Mouse (Mus musculus) common myeloid progenitor, adult 5-6 weeks (primary cell): ENCODE measurements around the gene Taf15. TPM values are rescaled to one million over a fixed set of nuclear protein-coding genes. Genes with fewer than 3 reads are reported as not detected.

Source experiments
- ATAC-seq: replicated peaks from 2 replicates; pipeline ENCODE4 v1.8.0; 2016; ENCODE audit warnings: low read depth, mild to moderate bottlenecking, moderate TSS enrichment, inconsistent platforms; ENCODE audit not compliant: poor library complexity, severe bottlenecking
- total RNA-seq: library from RNA; stranded (forward); fragments of 200-1000, 187-1606 nt; gene quantifications from 2 replicates; pipeline ENCODE4 v1.2.3, GENCODE M21; 2017

Gene Taf15
- total RNA-seq, 1 experiment from 2014 or later, result 73.3 TPM

DNA sequence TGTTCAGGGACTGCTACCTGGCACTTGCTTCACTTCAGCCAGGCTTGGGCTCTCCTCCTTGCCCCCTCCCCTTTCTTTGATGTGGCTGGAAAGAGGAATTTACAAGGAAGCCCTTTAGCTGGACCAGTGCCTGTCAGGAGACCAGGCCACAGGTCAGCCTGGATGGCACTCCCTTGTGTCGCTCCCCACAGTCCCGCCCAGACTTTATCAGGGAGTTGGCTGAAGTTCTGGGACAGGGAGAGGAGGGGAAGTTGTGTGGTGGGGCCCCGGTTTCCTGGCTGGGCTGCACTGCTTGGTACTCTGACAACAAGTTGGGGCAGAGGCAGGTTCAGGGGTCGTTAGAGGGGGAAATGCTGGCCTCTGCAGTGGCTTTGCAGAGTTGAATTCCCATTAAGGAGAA, 18.3 kb upstream of the Taf15 start:
- ATAC-seq, result peak; percentile 77

DNA sequence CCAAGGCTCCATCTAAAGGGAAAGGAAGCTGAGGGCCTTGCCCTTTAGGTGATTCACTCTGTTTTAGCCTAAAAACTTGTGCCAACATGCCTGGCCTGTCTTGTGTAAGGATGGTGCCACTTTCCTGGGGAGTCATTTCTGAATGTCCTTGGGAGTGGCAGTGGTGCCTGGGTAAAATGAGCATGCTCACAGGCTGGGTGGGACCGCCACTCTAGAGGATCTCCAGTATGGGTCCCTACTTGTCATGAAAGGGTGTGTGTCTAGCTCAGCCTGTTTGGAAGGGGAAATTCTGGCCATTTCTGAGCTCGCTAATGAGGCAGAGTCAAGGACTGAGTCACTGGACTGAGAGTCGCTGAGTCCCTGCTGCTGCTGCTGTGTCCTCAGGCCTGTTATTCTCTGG, 17.3 kb upstream of the Taf15 start:
- ATAC-seq, result no peak

DNA sequence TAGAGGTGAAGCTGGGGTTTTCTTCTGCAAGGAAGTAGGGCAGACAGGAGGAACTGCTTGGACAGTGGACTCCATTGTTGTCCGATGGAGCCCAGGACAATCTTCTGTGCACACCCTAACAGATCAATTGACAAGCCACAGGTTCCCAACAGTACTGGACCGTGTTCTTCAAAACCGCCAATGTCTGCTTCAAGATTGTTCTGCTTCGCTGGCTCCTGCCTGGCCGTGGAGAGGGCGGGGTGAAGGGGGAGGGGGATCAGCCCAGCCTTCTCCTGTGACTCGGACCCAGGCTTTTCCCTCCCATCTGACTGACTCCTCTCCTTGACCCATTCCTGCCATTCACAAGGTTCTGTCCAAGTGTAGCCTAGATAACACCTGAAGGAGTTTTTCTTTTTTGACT, 15.6 kb upstream of the Taf15 start:
- no peak for ATAC-seq

DNA sequence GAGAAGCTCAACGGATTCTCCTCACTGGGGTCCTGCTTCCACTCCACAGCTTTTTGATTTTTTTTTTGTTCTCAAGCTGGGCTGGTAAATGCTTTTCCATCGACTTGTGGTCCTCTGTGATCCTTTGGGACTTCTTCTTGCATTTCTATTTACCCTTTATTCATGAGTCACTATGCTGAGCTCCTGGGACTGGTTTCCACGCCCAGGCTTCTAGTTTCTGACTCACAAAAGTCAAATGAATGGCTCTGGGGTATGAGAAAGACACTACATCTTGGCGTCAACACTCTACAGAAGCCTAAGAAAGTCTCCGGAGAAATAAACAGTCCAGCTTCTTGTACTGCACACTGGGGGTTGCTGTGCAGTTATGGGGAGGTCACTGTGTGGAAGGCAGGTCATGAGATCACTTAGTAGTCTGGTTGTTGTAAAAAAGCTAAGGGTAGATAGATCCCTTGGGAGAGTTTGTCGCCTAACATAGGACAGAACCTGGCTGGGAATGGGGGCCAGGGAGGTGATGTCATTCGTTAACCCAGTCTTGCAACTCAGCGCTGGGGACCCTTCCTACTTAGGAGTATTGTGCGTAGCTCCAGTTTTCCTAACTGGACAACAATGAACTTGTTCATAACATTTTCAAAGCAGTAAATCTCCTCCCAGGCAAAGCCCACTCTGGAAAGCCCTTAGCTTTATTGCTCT, 14.8 kb upstream of the Taf15 start:
- ATAC-seq, result no peak

DNA sequence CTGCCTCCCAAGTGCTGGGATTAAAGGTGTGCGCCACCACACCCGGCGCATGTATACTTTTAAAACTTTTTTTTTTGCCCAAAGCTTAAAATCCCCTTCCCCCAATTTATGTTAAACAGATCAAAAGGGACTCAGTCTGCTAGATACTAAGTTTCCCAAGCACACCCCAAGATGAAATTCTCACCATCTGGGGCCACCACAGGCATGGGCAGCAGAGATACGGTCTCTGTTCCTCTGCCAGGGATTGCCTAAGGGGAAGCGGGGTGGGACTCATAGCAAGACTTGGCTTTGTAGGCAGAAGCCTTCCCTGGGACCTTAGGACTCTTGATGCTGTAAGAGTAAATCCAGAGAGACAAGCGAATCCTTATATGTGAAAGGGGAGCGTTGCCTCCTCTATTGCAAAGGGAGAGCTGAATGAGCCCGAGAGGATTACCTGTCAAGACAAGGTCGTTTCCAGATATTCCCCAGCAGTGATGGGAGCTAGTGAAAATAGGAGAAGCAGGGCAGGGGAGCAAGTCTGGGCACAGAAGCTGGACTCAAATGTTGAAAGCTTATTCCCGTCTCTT, 11.3 kb upstream of the Taf15 start:
- peak; percentile 34; the same call in 1 of the 2 replicates for ATAC-seq

DNA sequence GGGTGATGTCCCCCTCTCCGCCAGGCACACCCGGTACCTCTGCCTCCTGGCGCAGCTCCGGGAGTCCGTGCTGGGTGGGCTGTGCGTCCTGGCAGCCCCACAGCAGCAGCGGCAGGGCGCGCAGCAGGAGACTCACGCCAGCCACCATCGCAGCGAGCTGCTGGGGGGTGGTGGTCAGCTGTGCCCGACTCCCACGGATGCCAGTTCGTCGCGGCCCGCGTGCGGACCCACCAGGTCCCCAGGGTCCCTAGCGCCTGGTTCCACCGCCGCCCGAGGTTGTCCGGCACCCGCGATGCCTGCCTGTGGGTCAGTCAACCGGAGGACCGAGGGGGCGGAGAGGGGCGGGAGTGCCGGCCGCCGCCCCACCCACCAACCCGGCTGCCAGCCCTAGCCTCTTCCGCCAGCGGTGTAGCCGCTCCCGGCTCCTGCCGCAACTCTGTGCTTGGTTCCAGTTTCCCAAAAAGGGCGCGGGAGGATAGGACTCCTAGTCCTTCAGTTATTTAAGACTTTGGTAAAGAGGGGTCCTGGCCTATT, 10.1 kb upstream of the Taf15 start, which contains the start of gene Mmp28:
Gene Mmp28 (minus strand): TSS at position 361 of the 534 bp plus-strand sequence.
- peak; percentile 48 for ATAC-seq

DNA sequence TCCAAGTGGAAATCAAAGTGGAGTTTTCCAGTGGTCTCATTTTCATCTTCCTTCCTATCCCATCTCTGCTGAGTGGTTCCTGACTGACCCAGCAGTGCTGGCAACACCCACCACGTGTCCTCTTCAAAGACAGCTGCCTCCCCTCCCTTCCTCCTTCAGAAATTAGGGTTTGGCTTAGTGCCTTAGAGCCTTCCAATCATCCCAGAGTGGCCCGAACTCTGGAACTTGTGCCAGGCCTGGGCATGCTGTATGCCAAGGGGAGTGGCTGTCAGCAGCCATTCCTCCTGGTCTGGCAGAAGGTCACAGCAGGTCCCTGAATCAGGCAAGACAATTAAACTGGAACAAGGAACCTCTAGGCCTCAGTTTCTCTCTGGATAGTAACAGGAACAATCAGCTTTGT, 6.9 kb upstream of the Taf15 start:
- no peak for ATAC-seq

DNA sequence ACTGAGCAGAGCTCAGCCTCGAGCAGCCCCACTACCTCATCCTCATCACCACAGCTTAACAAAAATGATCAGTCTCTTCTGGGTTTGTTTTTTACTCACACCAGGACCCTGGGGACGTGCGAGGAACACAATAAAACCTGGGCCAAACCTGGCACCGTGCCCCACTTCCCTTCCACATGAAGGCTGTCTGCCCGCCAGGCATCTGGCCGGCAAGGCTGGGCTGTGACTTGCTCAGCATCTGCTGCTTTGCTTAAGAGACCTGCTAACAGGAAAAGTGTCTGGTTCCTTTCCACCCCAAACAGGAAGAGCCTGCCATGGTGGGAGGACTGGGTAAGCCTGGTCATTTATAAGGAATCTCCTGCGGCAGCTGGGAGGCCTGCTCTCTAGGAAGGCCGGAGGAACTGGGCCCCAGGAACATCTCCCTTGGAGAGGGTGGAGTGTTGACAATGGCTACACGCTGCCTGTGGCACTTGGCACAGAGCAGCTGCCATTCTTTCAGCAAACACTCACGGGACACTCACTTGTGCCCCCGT, 5.7 kb upstream of the Taf15 start:
- ATAC-seq, result peak; percentile 36

DNA sequence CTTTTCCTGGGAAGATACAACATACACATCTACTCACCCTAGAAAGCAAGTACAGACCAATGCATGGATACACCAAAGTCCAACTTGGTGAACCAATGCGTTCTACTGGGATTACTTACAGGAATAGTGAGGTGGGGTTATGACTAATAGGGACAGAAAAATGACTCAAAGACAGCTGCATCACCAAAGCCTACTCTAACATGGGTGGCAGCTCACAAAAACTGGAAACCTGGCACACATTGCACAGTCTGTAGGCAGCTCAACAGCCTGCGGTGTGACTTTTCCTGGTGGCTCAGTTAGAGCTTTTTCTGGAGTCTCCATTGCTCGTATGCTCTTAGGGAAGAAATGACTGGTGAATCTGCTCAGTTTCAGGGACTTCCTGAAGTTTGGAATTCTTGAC, 4.1 kb upstream of the Taf15 start:
- ATAC-seq, result no peak

DNA sequence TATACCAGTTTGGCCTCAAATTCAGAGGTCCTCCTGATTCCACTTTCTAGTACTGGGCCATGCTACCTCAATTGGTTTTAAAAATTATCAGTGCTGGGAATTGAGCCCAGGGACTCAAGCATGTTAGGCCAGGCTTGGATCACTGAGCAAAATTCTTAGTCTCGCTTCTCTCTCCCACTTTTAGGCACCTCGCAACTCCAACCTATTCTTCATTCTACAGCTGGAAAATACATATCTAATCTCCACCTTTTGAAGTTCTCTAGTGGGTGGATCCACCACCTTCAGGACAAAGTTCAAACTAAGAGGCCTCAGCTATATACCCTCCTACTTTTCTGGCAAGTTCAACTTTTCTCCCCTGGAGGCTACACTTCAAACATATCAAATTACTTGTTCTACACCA, 1.1 kb upstream of the Taf15 start:
- ATAC-seq, result no peak

DNA sequence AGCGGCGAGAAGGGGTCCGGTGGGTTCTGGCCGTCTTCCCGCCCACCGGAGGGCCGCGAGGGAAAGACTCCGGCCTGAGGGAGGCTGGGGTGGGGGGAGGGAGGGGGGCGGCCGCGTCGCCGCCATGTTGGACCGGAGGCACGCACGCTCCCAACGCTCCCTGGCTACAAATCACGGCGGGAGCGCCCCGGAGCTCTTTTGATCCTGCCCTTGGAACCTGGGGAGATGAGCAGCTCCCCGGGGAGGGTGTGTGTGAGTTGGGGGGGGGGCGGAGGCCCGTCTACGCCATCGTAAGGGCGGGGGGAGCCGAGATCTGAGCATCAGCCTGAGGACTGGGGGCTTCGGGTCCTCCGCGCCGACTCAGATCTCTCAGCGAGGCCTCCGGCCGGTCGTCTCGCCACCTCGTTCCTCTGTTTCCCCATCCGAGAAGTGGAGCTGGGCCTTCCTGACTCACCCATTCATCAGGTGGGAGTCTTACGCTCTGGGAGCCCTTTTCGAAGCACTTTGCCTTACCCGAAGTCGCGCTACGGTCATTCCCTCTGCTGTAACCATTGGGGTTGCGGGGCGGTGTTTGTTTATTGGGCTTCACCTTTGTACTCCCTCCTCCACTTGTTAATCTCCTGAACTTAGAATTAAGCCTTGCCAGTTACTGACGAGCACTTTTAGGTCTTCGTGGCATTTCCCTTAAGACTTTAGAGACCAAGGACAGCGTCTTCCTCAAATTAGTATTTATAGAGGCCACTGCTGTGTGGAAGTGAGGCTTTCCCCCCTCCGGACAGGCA, 540 bp downstream of the Taf15 start:
- ATAC-seq, result peak; percentile 7; the same call in 1 of the 2 replicates

DNA sequence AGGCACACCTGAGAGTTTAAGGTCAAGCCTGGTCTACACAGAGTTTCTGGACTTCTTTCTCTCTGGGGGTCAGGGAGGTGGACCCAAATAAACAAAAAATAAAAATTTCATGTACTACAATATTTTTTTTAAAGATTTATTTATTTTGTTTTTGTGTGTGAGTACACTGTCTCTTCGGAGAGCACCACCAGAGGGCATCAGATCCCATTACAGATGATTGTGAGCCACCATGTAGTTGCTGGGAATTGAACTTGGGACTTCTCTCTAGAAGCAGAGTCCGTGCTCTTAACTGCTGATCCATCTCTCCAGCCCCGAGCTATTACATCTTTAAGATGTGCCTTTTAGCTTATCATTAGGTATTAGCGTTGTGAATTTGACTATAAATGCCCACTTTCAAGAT, 18.6 kb downstream of the Taf15 start:
- no peak for ATAC-seq

DNA sequence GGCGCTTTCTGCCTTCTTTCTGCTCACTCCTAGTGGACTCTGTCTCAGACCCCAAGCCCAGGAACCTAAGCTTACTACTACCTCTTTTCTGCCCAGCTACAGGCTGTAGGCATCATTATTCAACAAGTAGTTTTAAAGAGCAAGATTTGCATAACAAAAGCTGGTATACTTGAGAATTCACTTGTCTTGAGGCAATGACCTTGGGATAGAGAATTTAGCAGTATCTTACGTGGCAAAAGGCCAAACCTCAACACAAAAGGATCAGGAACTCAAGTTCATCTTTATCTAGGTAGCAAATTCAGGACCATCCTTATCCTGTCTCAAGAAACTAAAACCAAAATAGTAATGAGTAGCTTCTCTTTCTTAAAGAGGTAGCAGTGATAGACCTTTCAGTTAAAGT, 22.7 kb downstream of the Taf15 start:
- no peak for ATAC-seq

DNA sequence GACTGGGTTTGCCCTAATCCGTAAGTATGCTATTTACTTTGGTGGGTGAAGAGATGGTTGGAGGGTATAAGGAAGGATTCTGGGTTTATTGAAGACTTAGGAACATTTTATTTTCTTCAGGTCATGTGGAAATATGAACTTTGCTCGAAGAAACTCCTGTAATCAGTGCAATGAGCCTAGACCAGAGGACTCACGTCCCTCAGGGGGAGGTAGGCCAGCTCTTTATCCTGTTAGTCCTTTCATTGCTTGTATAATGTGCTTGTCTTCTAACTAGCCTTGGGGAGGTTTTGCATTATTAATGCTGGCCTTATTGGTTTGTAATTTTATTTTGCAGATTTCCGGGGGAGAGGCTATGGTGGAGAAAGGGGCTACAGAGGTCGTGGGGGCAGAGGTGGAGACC, 31.4 kb downstream of the Taf15 start:
- ATAC-seq, result no peak

DNA sequence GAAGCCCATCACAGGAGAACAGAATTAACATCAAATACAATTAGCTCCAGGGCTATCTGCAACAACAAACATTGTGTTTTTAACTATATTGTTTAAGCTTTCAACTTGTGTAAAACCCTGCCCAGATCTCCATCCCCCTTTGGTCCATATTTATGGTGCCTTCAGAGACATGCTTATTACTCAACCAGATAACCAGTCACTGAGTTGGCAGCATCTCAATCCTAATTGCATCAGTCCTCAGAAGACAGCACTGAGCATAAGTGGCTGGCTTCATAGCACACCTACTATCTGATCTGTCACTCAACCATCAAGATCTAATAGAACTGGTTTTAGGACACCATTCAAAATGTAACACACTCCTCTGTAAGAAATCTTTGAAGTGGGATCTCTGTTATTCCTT, 36.6 kb downstream of the Taf15 start:
- ATAC-seq, result no peak

DNA sequence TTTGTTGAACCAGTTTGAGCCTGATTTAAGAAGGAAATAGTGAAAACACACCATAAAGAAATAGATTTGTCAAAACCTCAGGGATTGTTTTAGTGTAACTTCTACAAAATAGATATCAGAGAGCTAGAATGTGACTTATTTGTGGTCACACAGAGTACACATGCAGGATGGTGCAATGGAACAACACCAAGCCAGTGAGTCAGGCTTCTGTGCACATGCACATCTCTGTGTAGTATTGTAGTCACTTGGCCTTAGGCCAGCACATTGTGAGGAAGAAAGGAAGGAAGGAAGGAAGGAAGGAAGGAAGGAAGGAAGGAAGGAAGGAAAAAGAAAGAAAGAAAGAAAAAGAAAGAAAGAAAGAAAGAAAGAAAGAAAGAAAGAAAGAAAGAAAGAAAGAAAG, 44.3 kb downstream of the Taf15 start:
- no peak for ATAC-seq

DNA sequence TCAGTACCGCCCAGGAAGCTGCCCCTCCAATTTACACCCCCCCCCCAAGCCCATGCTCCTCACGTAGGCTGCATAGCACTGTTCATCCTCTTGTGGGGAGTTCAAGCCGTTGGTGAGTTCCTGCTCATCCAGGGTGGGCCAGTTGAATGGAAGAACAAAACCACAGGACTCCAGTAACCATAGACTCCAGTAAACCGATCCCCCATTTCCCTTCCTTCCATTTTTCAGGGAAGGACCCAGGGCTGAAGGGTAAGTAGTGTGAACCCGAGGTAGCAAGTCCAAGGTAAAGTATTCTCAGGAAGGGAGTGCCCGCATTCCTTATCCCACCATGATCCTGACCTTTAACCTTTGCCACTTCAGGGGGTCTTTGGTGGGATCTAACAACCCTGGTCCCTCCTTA, 45.5 kb downstream of the Taf15 start:
- no peak for ATAC-seq

DNA sequence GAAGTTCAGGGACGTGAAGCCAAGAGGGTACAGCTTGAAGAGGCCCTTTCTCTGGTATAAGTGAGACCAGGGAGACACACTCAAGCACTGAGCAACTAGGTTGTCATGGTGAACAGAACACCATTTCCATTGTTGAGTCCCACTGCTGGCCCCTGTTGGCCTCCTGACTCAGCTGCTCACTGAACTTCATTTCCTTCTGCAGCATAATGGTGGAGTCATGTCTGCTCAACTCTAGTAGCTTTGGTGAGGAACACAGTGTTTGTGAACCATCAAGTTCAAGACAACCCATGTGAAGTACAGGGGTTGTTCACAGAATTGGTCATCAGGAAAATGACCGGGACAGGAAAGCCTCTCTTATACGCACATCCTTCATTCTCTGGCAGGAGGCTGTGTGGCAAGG, 49.2 kb downstream of the Taf15 start, which contains the start of gene Heatr9:
Gene Heatr9 (minus strand): TSS at position 101 of the 400 bp plus-strand sequence.
- no peak for ATAC-seq

DNA sequence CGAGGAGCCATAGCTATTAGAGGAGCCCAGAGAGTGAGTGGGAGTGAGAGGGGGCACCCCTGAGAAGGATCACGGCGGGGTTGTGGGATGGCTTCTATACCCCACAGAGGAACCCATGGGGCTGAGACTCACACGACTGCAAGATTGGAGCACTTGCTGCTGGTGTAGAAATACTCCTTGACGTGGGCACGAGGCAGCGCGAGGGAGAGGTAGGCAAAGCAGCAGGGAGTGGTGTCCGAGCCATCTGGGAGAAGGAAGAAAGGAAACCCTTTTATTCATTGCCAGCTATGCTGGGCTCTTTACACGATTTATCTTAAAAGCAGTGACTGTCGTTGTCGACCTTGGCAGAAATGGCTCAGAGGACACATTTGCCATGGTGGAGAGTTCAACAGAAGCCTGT, 56.1 kb downstream of the Taf15 start:
- ATAC-seq, result no peak

DNA sequence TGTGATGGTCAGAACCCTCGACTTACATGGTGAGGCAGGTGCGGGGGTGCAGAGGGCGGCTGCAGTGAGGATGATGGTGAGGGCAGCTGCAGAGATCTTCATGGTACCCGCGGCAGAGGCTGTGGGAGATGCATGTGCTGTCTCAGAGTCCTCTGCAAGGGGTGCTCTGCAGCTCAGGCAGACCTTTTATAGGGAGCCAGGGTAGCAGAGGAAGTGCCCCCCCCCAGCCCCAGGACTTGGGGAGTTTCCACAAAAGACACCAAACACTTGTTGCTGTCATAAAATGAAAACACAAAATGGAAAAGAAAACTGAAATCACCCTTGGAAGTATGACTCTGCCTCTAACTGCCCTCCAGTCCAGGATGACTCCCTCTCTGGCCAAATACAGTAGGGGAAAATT, 57.5 kb downstream of the Taf15 start, which contains the start of gene Ccl5:
Gene Ccl5 (minus strand): TSS at position 159 of the 400 bp plus-strand sequence.
- no peak for ATAC-seq

DNA sequence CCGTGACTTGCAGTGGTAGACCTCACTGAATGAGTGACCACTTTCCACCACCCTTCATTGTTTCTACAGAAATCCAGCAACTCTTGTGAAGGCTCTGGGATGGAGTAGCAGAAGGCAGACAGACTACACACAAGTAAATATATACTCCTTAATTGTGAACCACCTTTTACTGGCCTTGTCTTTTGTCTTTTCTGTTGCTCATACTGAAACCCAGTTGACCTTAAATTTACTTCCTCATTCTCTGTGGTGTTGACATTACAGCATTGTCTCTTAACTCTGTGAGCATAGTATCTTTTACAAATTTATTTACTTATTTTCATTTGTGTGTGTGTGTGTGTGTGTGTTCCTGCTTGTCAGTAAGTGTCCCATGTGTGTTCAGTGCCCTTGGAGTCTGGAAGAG, 60.3 kb downstream of the Taf15 start:
- no peak for ATAC-seq
